Mouse (Mus musculus): Measurements from ENCODE around the gene Tcp10a.
"Not testable (repeated sequence)": the region's sequence is repeated elsewhere in the genome, so short reads cannot be mapped to it uniquely, and the experiment has no call there.

The Tcp10a gene

DNA sequence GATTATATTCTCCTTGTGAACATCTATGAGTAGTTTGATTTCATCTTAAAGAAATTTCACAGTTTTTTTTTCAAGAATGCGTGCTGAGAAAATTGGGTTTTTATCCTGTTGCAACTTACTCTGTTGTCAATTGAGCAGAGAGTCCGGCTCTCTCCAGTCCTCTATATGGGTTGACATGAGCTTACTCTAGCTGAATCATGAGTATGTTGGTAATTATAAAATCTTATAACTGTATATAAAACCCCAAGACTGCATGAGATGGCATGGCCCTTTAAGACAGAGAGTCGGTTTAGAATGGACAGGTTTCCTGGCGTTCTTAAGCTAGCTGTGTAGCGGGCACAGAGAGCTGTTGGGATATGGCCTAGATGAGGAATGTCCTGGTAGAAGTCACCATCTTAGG, at the start of gene Tcp10a:
Gene Tcp10a (plus strand): TSS at position 301 of the 400 bp plus-strand sequence.
- DNase-seq = not testable (repeated sequence)

DNA sequence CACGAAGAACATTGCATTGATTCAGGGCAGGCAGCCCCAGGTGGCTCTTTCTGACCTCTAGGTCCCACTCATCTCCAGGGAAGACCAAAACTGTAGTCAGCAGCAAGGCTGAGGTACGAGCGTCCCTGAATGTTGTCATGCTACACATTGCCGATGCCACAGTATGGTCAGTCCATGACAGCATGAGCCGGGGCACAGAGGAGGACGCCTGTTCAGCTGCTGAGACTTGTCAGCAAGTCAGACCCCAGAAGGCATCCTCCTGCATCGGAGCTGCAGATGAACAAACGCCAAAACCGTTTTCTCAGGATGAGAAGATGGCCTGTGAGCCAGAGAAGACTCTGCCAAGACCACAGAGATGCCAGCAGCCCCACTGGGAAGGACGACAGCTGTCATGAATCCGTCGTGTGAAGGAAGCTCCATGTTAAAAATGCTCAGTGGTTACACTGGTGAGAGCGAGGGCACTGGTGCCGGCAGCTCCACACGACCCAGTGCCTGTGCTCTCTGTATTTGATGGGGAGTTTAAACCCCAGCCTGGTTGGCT, 45.7 kb upstream of the Tcp10a start:
- DNase-seq = peak; percentile 97

DNA sequence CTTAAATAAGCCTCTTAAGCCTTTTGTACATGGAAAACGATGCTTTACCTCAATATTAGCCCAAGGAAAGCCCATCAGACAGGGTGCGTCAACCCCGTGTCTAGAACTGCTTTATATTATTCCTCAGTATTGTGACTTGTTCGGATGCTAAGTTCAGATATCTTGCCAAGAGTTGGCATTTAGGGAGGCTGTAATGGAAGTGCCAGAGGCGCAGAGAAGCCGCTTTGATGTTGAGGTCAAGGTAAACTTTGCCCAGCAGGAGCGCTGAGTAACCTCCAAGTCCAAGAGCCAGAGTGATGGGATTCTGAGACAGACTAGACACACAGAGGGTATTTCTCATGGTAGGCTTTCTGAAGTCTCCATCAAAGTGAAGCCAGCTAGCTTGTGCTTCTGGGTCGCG, 45.2 kb upstream of the Tcp10a start:
- no peak for DNase-seq

DNA sequence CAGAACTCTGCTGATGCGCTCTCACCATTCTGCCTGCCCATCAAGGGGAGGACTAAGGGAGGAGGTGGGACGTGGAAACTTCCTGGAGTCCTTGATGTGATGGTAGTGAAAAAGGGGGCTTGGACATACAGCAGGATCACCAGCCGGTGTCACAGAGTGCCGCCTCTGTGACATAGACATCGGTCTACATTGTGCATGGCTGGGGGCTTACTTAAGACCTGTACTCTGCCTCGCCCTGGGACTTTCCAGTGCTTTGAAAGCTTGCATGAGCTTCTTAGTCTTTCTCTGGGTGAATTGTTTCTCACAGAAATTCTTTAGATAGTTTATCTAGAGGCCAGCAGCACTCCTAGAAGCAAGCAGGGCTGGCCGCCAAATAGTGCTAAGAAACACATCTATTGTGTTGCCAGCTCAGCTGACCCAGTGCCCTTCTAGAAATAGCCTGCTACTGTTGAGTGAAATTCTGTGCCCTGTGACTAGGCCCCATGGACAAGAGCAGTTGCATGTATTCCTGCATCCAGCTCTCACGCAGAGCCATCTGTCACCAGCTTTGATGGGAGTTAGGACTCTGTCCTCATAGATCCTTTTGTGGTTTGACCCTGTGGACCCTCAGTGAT, 40.0 kb upstream of the Tcp10a start:
- DNase-seq = peak; percentile 55 to 69

DNA sequence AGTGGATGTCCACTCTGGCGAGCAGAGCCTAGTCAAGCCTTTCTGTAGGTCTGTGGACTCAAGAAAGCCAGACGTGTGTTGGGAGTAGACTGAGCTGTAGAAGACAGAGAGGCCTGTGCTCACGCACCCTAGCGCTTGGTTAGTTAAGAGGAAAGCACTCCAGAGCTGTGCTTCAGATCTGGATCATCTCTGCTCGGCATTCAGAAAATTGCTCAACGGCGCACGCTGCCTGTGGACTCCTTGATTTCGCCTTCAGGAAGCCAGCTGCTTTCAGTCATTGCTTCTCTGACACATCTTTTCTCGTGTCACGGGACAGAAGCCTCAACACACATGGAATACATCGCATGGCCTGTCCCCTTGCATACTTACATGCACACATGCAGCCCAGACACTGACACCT, 39.2 kb upstream of the Tcp10a start:
- DNase-seq = no peak

DNA sequence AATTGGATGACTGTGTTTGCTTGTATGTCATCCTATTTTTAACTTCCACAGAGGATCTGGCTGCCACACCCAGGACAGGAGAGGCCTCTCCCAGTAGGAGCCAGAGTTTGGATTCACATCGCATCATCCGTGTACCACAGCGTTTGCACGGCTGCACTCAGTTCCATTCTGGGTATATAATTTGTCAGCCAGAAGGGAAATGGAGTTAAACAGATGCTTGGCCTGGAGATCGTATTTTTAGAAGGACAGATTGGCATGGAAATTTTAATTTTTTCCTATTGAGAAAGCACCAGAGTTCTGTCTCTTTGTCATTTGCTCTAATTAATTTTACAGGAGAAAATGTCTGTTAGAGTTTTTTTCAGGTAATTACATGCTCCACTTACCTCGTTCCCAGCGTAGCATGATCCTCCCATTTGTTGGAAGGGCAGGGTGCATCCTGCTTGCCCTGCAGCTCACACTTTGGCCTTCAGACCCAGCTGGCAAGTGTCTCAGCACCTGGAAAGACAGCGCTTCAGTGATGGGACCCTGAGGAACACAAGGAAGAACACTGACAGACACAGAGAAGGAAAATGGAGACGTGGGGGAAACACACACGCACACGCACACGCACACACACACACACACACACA, 37.9 kb upstream of the Tcp10a start:
- peak; percentile 57 to 63 for DNase-seq

DNA sequence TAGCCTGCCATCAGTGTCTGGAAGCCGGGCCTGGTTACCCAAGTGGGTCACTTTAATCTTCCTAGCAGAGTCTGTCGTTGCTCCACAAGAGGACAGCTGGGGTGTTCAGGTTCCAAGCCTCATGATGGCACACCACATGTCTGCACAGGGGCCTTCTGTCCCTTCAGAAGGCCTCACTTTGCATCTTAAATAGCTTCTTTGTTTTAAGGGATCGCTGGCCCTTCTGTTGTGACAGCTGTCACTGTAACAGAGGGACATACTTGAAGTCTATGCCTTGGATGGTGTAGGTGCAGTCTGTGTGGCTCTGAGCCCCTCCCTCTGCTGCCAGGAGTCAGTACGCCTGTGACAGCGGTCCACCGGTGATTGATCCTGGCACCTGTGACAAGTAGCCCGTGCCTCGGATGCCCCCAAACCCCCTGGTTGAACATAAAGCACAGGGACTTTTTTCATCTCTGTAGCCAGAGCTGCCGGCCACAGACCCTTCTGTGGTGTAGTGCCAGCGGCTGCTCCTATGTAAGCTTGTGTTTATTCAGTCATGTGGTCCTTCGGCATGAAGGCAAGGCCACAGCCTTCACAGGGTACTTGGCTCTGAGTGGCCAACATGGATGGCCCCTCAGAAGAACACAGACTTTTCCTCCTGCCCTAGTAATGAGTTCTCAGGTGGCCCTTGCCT, 32.3 kb upstream of the Tcp10a start:
- peak; percentile 82 to 85 for DNase-seq

DNA sequence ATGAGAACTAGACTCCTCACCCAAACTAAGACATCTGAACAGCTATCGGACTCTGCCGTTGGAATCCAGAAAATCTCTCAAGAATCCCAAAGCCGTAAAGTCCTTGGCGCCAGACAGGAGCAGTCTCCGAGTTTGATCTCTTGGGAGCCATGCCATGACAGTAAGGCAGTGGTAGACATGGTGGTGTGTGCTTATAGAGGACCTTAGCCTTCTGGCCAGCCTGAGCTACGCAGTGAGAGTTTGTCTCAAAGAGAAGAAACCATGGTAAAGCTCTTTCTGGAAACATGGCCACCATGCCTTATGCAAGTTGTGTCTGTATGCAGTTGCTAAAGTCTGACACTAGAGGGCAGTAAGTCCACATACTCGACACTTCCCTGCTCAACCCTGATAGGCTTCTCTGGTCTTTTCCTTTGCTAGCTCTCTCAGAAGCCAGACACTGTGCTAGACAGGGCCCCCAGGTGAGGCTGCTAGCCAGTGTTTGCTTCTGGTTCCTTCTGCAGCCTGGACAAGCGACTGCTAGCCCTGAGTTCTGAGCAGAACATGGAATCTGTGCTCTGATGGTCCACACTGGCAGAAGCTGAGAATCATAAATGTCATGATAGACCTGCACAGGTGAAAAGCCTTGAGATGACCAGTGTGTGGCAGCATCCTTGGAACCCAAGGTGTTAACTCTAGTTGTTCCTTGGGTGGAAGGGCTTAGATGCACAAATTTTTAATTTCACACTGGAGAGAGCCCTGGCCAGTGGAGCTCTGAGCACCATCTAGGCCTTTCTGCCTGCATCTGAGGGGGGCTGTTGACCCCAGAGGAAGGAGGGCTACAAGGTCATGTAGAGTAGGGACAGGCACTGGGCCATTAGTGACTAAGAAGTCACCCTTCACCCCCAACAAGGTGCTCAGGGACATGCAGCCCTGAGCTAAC, 17.9 kb upstream of the Tcp10a start:
- peak; percentile 60 to 64 for DNase-seq

DNA sequence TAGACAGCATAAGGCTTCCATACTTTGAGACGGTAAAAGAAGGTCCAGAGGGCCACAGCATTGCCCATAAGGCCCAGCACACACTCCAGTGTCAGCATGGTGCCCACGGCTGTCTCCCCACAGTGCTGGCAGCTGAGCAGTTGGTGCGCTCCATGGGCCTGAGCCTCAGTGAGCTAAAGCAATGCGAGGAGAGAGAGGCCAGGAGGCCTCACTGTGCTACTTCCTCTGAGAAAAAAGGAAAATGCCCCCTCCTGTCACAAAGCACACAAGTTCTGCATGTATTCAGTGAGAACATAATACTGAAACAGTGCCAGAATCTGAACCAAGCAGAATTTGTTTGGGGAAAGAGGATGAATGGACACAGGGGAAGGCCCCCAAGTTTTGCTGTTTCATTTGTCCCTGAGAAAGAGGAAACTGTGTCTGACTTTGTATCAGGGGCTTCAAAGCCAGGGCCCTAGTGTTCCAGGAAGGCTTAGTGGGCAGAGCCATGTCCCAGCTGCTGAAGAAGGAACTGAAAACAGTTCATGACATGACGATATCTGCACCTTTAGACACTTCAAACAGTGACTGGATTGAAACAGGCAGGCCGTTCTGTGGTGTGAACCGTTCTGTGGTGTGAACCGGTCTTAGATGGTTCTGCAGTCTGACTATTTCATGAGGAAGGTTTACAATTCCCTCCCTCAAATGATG, 8.6 kb upstream of the Tcp10a start:
- DNase-seq = not testable (repeated sequence)

DNA sequence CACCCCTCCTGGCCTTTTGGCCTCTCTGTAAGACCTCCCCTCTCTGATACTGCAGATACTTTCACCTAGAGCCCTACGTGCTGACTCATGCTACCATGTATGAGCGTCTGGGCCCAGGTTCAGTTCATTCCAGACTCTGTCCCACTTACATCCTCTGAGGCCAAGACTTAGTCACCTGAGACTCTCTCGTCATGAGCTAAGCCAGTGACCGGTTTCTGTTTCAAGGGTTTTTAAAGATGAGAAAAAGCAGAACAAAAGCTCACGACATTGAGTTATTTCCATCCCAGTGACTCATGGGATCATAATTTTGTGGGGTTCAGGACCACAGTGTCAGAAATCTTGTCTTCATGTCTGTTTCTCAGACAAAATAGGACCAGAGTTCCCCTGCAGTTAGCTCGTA, 4.7 kb upstream of the Tcp10a start:
- not testable (repeated sequence) for DNase-seq

DNA sequence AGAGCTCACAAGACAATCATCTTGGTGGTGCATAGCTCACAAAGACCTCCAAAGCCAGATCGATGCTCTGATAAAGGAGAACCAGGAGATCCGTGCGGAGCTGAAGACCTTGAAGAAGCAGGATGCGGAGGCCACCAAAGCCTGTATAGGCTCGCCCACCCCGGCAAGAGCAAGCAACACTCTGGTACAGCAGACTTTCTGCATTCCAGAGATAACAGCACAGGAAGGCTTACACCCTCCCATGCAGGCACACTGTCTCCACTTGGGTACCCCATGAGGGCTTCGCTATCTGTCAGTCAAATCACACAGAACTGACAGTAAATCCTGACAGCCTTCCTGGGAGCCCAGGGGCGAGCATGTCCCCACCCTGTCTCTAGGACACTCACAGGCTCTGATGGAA, 2.0 kb downstream of the Tcp10a start:
- DNase-seq = not testable (repeated sequence)

DNA sequence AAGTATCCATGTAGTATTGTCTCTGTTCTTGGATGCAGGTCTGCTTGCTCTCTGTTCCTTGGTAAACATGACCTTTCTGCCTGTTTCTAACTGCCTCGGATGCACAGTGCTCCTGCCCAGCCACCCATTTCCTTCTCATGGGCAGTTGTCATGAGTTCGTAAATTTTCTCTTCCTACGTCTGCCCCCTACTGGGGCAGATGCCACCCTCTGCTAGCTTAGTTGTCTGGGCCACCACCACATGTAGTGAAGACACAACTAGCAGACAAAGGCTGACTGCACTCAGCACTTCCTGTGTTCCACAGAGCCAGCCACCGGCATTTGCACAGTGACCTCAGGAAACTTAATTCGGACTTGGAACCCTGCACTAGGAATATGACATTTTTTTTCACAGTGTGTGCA, 8.3 kb downstream of the Tcp10a start:
- not testable (repeated sequence) for DNase-seq

DNA sequence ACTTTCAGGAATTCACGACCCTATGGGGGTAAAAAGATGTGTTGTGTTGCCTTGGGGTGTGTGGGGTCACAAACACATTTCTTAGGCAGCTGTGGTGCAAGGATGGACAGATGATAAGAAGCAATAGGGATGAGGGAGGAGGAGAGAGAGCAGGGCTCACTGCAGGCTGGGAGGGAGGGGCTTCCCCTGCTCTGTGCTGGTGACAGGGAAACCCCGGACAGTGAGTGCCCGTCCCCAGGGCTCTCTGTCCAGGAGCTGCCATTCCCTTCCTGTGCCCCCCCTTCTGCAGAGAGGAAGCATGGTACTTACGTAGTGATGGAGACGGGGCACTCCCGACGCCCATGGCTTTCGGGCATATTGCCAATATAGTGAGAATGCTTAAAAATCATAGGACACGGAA, 12.9 kb downstream of the Tcp10a start:
- peak; percentile 24 to 39 for DNase-seq

DNA sequence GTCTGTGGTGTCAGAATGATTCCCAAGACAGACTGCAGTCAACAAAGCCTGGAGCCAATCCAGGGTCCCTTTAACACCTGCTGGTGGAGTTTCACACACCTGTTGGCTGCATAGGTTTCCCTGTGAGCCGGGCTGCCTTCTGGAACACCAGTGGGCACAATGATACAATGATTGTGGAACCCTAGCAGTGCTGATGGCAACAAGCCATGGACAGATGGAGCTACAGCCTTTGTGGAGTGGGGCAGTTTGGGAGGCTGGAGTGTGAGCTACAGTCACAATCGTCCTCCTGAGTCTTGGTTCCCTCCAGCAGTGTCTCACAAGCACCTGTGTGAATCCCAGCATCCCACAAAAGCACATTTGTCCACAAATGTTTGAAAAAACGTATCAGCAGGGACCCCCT, 24.3 kb downstream of the Tcp10a start:
- peak; percentile 65 to 74 for DNase-seq

DNA sequence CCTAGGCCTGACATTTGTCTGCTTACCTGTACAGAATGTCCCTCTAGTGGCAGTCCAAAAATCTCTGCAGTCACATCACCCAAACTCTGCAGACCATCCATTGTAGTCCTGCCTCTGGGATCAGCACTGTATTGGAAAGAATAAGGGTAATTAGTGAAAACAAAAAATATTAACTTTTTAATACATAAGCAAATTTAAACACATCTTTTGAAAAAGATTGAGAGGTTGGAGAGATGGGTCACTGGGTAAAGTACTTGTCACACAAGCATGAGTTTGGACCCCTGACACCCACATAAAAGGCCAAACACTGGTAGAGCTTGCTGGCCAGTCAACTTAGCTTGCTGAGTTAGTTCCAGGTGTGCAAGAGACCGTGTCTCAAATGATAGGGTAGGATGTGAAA, 28.1 kb downstream of the Tcp10a start, which contains the start of gene Ttll2:
Gene Ttll2 (minus strand): TSS at position 101 of the 400 bp plus-strand sequence.
- not testable (repeated sequence) for DNase-seq

DNA sequence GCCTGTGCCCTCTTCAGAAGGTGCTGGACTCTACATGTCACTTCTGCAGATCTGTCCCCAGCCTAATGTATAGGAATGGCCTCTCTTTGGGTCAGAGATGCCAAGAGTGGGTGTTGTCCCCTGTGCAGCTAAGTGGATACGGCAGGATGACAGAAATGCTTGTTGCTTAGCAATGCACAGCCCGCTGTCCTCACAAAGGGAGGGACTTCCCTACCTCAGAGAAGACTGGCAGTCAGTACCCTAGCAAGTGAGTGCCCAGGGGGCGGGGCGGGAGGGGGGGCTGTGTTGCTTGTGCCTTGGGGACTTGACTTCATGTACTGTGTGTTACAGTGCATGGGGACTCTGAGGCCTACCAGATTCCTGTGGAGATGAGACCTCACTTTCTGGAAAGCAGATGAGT, 35.4 kb downstream of the Tcp10a start:
- DNase-seq = not testable (repeated sequence)

DNA sequence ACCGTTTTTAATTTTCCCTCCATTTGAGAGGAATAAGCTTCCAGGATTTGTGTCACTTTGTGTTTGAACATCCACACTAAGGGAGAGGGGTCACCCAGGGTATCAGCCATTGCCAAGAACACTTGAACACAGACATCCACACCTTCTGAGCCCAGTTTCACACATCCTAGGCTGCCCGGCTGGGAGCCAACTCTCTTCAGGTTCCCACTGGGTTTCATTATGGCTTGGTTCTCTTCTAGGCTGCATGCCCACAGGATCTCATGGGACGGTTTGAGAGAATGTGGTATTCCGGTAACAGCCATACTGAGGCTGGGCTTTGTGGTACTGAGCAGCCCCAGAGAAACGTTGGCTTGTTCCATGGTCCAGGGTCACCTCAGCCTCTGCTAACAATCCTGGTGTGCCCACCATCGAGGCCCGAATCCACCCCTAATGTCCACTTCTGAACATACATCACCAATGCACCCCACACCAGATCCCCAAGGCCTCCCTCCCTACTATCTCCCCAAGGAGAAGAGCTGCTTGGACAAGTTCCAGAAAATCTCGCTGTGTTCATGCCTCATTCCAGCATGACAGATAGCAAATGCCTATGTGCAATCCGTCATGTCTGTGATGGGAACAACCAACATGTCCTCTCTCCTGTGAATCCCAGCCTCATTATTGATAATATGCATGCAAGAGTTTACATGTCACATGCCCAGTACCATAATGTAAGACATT, 36.5 kb downstream of the Tcp10a start:
- peak; percentile 93 to 95 for DNase-seq

DNA sequence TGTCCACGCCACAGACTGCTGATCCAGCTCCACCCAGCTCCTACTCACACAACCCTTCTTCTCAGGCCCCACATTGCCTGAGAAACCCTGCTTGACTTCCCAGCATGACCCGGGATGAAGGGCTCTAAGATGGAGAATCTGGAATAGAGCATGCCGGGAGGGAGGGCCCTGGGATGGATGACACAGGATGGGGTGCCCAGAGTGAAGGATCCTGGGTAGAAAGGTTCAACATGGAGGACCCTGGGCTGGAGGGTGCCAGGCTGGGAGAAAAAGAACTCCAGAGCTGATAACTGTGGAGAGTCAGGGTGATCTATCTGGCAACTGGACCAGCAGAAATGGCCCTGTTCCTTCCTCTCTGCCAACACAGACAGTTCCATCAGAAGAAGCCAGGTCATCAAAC, 41.2 kb downstream of the Tcp10a start:
- DNase-seq = not testable (repeated sequence)

DNA sequence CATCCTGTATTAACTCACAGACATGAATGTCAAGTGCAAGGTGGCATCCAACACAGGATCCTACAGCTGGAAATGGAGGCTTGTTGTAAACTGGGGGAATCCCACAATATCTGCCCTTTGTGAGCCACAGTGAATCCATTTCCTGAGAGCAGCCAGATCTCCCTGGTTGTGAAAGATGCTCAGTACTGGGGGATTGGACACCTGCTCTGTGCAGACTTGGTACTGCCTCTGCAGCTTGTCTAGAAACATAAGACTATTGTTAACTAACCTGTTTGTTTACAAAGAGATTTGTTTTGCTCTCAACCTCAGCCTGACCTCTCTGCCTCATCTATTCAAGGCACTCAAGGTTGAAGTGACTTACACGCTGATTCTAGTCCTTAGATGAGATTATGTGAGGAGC, 41.8 kb downstream of the Tcp10a start:
- DNase-seq = not testable (repeated sequence)

DNA sequence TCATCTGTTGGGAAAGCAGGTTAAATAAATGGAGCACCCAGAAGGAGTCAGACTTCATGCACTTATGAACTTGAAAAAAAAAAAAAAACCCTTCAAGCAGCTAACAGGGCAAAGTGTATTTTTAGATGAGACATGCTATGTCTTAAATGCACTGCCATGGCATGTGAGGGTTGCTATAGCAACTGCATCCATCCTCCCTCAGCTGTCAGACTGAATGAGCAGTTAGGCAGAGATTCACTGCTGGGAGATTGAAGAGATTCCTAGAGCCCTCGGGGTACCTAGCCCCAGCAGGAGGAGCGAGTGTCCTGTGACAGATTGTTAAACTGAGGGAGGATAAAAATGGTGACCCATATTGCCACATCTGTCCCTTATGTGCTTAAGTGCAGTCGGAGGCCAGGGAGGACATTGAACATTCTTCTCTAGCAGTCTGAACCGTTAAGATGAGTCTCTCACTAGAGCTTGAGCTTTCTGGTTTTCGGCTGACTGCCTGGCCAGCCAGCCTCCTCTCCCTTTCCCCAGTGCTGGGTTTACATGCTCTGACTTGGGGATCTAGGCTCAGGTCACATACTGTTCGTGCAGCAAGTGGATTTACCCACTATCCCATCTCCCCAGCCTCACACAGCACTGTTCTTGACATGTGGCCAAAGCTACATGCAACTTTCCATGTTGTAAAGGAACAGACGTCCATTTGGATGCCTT, 42.4 kb downstream of the Tcp10a start:
- DNase-seq = not testable (repeated sequence)

DNA sequence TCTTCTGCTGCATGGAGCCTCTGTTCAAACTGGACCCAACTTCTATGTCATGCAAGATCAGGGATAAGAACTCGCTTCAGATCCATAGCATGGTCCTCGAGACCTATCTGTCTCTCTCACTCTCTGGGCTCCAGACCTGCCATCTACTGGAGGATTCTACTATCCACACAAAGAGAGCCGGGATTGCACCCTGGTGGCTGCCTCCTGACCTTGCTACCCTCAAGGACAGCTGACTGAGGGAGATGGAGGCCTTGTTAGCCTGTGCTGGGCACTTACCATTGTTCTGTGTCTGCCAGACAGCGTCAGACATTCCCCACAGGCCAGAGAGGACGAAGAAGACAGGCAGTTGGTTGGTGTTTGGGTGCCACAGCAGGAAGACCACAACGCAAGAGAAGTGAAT, 45.0 kb downstream of the Tcp10a start:
- DNase-seq = not testable (repeated sequence)
